16 mouse cellular contexts compared by ENCODE assay signal in genomic region chr15:84294391-84294790, GRCm38 (mm10).
"Had no signal": no experiment of that assay in that cellular context is flagged by ENCODE, and none has a peak within 500 bp of the region (broad histone marks: within the 10 kb centered on the region; RNA-seq: fewer than 3 reads in every experiment).

No protein-coding gene starts in this region.

- ATAC-seq: lung, postnatal 0 days; midbrain, embryonic 16.5 days had no signal

- H3K27me3 ChIP-seq: lung, embryonic 15.5 days; megakaryocyte, embryonic 14.5 days; neural tube, embryonic 12.5 days; stomach, embryonic 15.5 days had no signal

- DNase-seq: lung, adult 2 months; lung, postnatal 14 days; lung, postnatal 36 days; midbrain, embryonic 14.5 days; right cerebral cortex, postnatal 14 days; thymus, adult 2 months; thymus, postnatal 25 days; thymus, postnatal 4 days had no signal

- H3K9ac ChIP-seq: lung, embryonic 15.5 days; neural tube, embryonic 12.5 days; stomach, embryonic 15.5 days had no signal

- H3K36me3 ChIP-seq: lung, embryonic 15.5 days; neural tube, embryonic 12.5 days; stomach, embryonic 15.5 days had no signal

- H3K4me2 ChIP-seq: lung, embryonic 15.5 days; neural tube, embryonic 12.5 days; stomach, embryonic 15.5 days had no signal

- H3K27ac ChIP-seq: lung, embryonic 15.5 days; macrophage; neural tube, embryonic 12.5 days; stomach, embryonic 15.5 days; stomach, postnatal 0 days had no signal

- H3K4me3 ChIP-seq: lung, embryonic 15.5 days; megakaryocyte, embryonic 14.5 days; neural tube, embryonic 12.5 days; stomach, embryonic 15.5 days had no signal

- H3K9me3 ChIP-seq: lung, embryonic 15.5 days; megakaryocyte, embryonic 14.5 days; neural tube, embryonic 12.5 days; stomach, embryonic 15.5 days had no signal
